Mouse (Mus musculus) layer of hippocampus, postnatal 25 days (tissue): ENCODE measurements around the gene Gm29735. TPM values are rescaled to one million over a fixed set of nuclear protein-coding genes. Genes with fewer than 3 reads are reported as not detected.
A peak's percentile ranks its signal among the peaks of the same experiment; 100 is the strongest.
"Not testable (repeated sequence)": the region's sequence is repeated elsewhere in the genome, so short reads cannot be mapped to it uniquely, and the experiment has no call there.

Experiments
- DNase-seq, 2 experiments: peaks; one replicate each; pipeline ENCODE4 v3.0.0; 2022; ENCODE audit warnings: mixed read lengths in 2 of 2, low spot score in 1 of 2; ENCODE audit errors: extremely low spot score in 1 of 2
- total RNA-seq, 2 experiments: library from RNA; stranded (reverse); gene quantifications; 2 replicates each; pipeline ENCODE4 v1.2.3; 2021

Gene Gm29735
- total RNA-seq = not detected

GRCm38 (mm10) chr7:142157013-142157412, at the start of gene Gm29735:
Gene Gm29735 (minus strand): TSS chr7:142157113.
- not testable (repeated sequence) for DNase-seq

GRCm38 (mm10) chr7:142205488-142205887, 48.6 kb upstream of the Gm29735 start:
- no peak for DNase-seq

GRCm38 (mm10) chr7:142201064-142201463, 44.2 kb upstream of the Gm29735 start, which contains the start of gene Krtap5-3:
Gene Krtap5-3 (plus strand): TSS chr7:142201364.
- no peak for DNase-seq

GRCm38 (mm10) chr7:142198748-142199147, 41.8 kb upstream of the Gm29735 start:
- no peak for DNase-seq

GRCm38 (mm10) chr7:142190289-142190688, 33.4 kb upstream of the Gm29735 start, which contains the start of gene Gm10153:
Gene Gm10153 (minus strand): TSS chr7:142190389.
- DNase-seq = no peak

- DNase-seq = no peak
Observed at GRCm38 (mm10) chr7:142188156-142188555, 31.2 kb upstream of the Gm29735 start.

- DNase-seq = no peak
Observed at GRCm38 (mm10) chr7:142181021-142181420, 24.1 kb upstream of the Gm29735 start.

GRCm38 (mm10) chr7:142178685-142179084, 21.8 kb upstream of the Gm29735 start:
- no peak for DNase-seq

- not testable (repeated sequence) for DNase-seq
Observed at GRCm38 (mm10) chr7:142175905-142176304, 19.0 kb upstream of the Gm29735 start, which contains the start of gene Krtap5-2. Gene Krtap5-2 (minus strand): TSS chr7:142176005.

GRCm38 (mm10) chr7:142169836-142170235, 12.9 kb upstream of the Gm29735 start:
- DNase-seq = no peak

- DNase-seq = not testable (repeated sequence)
Observed at GRCm38 (mm10) chr7:142165639-142166038, 8.7 kb upstream of the Gm29735 start, which contains the start of gene Gm4553. Gene Gm4553 (minus strand): TSS chr7:142165739.

GRCm38 (mm10) chr7:142159366-142159765, 2.5 kb upstream of the Gm29735 start:
- DNase-seq = no peak

- DNase-seq = no peak
Observed at GRCm38 (mm10) chr7:142155308-142155707, 1.6 kb downstream of the Gm29735 start.

GRCm38 (mm10) chr7:142152191-142152590, 4.7 kb downstream of the Gm29735 start:
- no peak for DNase-seq

- DNase-seq = no peak
Observed at GRCm38 (mm10) chr7:142148633-142149032, 8.3 kb downstream of the Gm29735 start.

GRCm38 (mm10) chr7:142146033-142146432, 10.9 kb downstream of the Gm29735 start:
- DNase-seq = peak in 1 of 2 experiments; percentile 42

GRCm38 (mm10) chr7:142145413-142145940, 11.4 kb downstream of the Gm29735 start:
- DNase-seq = no peak

GRCm38 (mm10) chr7:142144507-142144906, 12.4 kb downstream of the Gm29735 start, which contains the start of gene Gm45337:
Gene Gm45337 (minus strand): TSS chr7:142144607.
- DNase-seq = no peak

GRCm38 (mm10) chr7:142143506-142144010, 13.4 kb downstream of the Gm29735 start:
- not testable (repeated sequence) for DNase-seq

GRCm38 (mm10) chr7:142140696-142141095, 16.2 kb downstream of the Gm29735 start:
- DNase-seq = no peak

GRCm38 (mm10) chr7:142135934-142136333, 21.0 kb downstream of the Gm29735 start, which contains the start of gene Gm39115:
Gene Gm39115 (minus strand): TSS chr7:142136034.
- DNase-seq = not testable (repeated sequence)
